Mouse (Mus musculus): ENCODE data around the gene Crlf3. TPM values are rescaled to one million over a fixed set of nuclear protein-coding genes. Genes with fewer than 3 reads are reported as not detected.
"Not testable (repeated sequence)": the region's sequence is repeated elsewhere in the genome, so short reads cannot be mapped to it uniquely, and the experiment has no call there.

Crlf3 gene
- polyA plus RNA-seq, 1 experiment from 2014 or later, result 30.4 TPM

DNA sequence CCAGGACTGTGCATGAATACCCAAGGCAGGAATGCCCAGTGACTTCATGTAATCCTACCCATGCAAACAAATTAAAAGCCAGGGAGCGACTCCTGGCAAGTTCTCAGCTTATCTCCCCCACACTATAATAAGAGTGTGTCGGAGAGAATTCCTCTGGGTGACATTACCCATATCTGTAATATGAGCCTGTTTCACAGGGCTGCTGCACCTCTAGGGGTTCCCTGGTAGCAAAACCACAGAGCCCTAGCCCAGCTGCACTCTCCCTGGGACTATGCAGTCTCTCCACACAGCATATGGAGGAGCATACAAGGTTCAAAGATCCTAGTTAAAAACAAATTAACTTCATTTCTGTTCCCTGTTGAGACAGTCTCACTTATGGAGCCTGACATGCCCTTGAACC is 30.7 kb downstream of the Crlf3 start:
- Histone ChIP-seq H3K4me3 (ENCODE audit: low read depth, low read length) (no peak overlapping the region), H3K4me2 (no peak overlapping the region), H3K4me1 (ENCODE audit: control insufficient read depth, insufficient read depth, low read length) (no peaks in the 10 kb centered on the region), H3K27me3 (ENCODE audit: control insufficient read depth, insufficient read depth, low read length) (no peaks in the 10 kb centered on the region), H3K9ac (ENCODE audit: low read length) (no peak overlapping the region), H3K27ac (ENCODE audit: low read depth, low read length) (no peak overlapping the region), H3K36me3 (ENCODE audit: control insufficient read depth, insufficient read depth, low read length) (no peaks in the 10 kb centered on the region), H3K9me3 (ENCODE audit: control insufficient read depth, low read length) (no peaks in the 10 kb centered on the region)
- 67% methylated on average over 2 of the region's 2 CpGs for WGBS
- ATAC-seq (ENCODE audit: low FRiP score) (no peak), DNase-seq (ENCODE audit: low spot score, missing footprints) (no peak)

GRCm38 (mm10) chr11:80046856-80047255 is 33.9 kb downstream of the Crlf3 start:
- H3K4me2 ChIP-seq, result no peak overlapping the region
- H3K9ac ChIP-seq (ENCODE audit: low read length), result no peak overlapping the region
- no peaks in the 10 kb centered on the region for H3K9me3 ChIP-seq (ENCODE audit: control insufficient read depth, low read length)

DNA sequence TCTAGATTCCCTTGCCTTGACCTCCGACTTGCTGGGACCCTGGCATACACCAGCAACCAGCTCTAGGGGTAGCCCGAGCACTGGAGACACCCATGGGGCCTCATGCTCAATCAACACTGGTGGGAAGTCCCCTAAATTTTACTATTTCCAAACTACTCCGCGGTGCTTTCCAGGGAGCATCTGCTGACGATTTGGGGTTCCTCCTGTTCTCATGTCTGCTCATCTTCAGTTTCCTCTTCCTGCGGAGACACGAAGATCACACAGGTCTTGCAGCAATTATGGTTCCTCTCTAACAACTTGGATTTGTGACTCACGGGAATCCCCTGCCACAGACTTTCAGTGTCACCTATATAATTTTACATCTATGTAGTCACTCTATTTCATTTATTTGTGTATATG is 37.4 kb downstream of the Crlf3 start:
- no peaks in the 10 kb centered on the region for H3K4me1 ChIP-seq (ENCODE audit: control insufficient read depth, insufficient read depth, low read length)
- no peak for ATAC-seq (ENCODE audit: low FRiP score)
- no peak overlapping the region for H3K4me2 ChIP-seq
- H3K9me3 ChIP-seq (ENCODE audit: control insufficient read depth, low read length), result no peaks in the 10 kb centered on the region
- no peaks in the 10 kb centered on the region for H3K27me3 ChIP-seq (ENCODE audit: control insufficient read depth, insufficient read depth, low read length)
- no peak for DNase-seq (ENCODE audit: low spot score, missing footprints)
- H3K36me3 ChIP-seq (ENCODE audit: control insufficient read depth, insufficient read depth, low read length), result no peaks in the 10 kb centered on the region
- H3K4me3 ChIP-seq (ENCODE audit: low read depth, low read length), result no peak overlapping the region
- no peak overlapping the region for H3K27ac ChIP-seq (ENCODE audit: low read depth, low read length)
- H3K9ac ChIP-seq (ENCODE audit: low read length), result no peak overlapping the region
- WGBS, result 91% methylated on average over 8 of the region's 8 CpGs

More at GRCm38 (mm10) chr11:80046856-80047255, 33.9 kb downstream of the Crlf3 start:
- no peak for DNase-seq (ENCODE audit: low spot score, missing footprints)
- Histone ChIP-seq H3K4me1 (ENCODE audit: control insufficient read depth, insufficient read depth, low read length) (no peaks in the 10 kb centered on the region), H3K27me3 (ENCODE audit: control insufficient read depth, insufficient read depth, low read length) (no peaks in the 10 kb centered on the region), H3K4me3 (ENCODE audit: low read depth, low read length) (no peak overlapping the region), H3K36me3 (ENCODE audit: control insufficient read depth, insufficient read depth, low read length) (no peaks in the 10 kb centered on the region), H3K27ac (ENCODE audit: low read depth, low read length) (no peak overlapping the region)
- ATAC-seq (ENCODE audit: low FRiP score), result no peak
- 87% methylated on average over 7 of the region's 7 CpGs for WGBS

DNA sequence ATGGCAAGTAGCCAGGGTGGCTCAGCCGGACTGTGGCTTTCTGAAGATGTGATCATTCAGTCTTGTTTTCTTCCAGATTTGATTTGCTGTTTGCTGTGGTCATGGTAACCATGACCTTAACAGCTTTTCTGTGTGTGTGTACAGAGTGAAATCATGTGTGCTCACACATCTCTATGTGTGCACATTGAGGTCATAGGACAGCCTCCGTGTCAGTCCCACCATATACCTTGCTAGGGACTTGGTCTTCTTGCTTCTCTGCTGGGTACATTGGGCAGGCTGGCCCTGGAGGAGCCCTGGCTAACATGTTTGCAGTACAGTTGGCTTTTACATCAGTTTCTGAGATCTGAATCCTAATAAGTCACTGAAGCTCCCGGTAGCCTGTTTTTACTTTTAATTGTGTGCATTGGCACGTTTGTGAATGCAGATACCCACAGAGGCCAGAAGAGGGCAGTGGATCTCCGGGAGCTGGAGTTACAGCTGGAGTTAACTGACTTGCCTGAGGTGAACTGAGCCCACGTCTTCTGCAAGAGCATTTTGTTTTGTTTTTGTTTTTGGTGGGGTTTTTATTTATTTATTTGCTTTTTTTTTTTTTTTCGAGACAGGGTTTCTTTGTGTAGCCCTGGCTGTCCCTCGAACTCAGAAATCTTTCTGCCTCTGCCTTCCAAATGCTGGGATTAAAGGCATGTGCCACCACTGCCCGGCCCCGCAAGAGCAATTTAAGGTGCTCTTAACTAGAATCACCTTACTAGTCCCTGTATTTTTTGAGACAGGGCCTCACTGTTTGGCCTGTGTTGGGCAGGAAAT is 38.0 kb downstream of the Crlf3 start:
- 58% methylated on average over 10 of the region's 10 CpGs for WGBS
- H3K4me1 ChIP-seq (ENCODE audit: control insufficient read depth, insufficient read depth, low read length), result no peaks in the 10 kb centered on the region
- DNase-seq (ENCODE audit: low spot score, missing footprints), result no peak

GRCm38 (mm10) chr11:80037495-80037894 is 43.3 kb downstream of the Crlf3 start:
- Histone ChIP-seq H3K36me3 (ENCODE audit: control insufficient read depth, insufficient read depth, low read length) (peaks cover 6% of the 10 kb centered on the region; the same call in 1 of the 2 replicates), H3K27me3 (ENCODE audit: control insufficient read depth, insufficient read depth, low read length) (no peaks in the 10 kb centered on the region), H3K9me3 (ENCODE audit: control insufficient read depth, low read length) (no peaks in the 10 kb centered on the region), H3K27ac (ENCODE audit: low read depth, low read length) (no peak overlapping the region), H3K4me3 (ENCODE audit: low read depth, low read length) (no peak overlapping the region), H3K9ac (ENCODE audit: low read length) (no peak overlapping the region), H3K4me1 (ENCODE audit: control insufficient read depth, insufficient read depth, low read length) (no peaks in the 10 kb centered on the region), H3K4me2 (no peak overlapping the region)
- ATAC-seq (ENCODE audit: low FRiP score), result no peak
- WGBS, result 85% methylated on average over 8 of the region's 8 CpGs
- DNase-seq (ENCODE audit: low spot score, missing footprints), result no peak

More for the DNA sequence above, 38.0 kb downstream of the Crlf3 start:
- Histone ChIP-seq H3K9ac (ENCODE audit: low read length) (no peak overlapping the region), H3K27me3 (ENCODE audit: control insufficient read depth, insufficient read depth, low read length) (no peaks in the 10 kb centered on the region), H3K4me3 (ENCODE audit: low read depth, low read length) (no peak overlapping the region), H3K9me3 (ENCODE audit: control insufficient read depth, low read length) (no peaks in the 10 kb centered on the region), H3K36me3 (ENCODE audit: control insufficient read depth, insufficient read depth, low read length) (no peaks in the 10 kb centered on the region), H3K4me2 (no peak overlapping the region), H3K27ac (ENCODE audit: low read depth, low read length) (no peak overlapping the region)
- no peak for ATAC-seq (ENCODE audit: low FRiP score)

- WGBS, result 92% methylated on average over 4 of the region's 4 CpGs
- H3K27me3 ChIP-seq (ENCODE audit: control insufficient read depth, insufficient read depth, low read length), result no peaks in the 10 kb centered on the region
- no peaks in the 10 kb centered on the region for H3K4me1 ChIP-seq (ENCODE audit: control insufficient read depth, insufficient read depth, low read length)
- DNase-seq (ENCODE audit: low spot score, missing footprints), result no peak
- peaks cover 22% of the 10 kb centered on the region for H3K36me3 ChIP-seq (ENCODE audit: control insufficient read depth, insufficient read depth, low read length)
- no peaks in the 10 kb centered on the region for H3K9me3 ChIP-seq (ENCODE audit: control insufficient read depth, low read length)
- no peak overlapping the region for H3K27ac ChIP-seq (ENCODE audit: low read depth, low read length)
- no peak overlapping the region for H3K4me3 ChIP-seq (ENCODE audit: low read depth, low read length)
- no peak overlapping the region for H3K4me2 ChIP-seq
- no peak overlapping the region for H3K9ac ChIP-seq (ENCODE audit: low read length)
- ATAC-seq (ENCODE audit: low FRiP score), result no peak
Measured at GRCm38 (mm10) chr11:80021306-80021705, 59.5 kb downstream of the Crlf3 start.

DNA sequence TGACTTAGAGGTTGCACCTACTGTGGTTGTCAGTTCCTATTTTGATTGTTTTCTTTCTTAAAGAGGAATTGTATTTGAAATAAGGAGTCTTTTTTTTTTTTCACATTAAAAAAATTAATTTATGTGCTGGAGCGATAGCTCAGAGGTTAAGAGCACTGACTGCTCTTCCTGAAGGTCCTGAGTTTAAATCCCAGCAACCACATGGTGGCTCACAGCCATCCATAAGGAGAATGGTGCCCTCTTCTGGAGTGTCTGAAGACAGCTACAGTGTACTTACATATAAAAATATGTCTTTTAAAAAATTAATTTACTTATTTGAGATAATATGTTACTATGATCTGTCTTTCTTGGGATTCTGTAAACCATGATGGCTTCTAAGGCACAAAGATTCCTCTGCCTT is 61.0 kb downstream of the Crlf3 start:
- DNase-seq (ENCODE audit: low spot score, missing footprints) (no peak), ATAC-seq (ENCODE audit: low FRiP score) (no peak)
- H3K4me1 ChIP-seq (ENCODE audit: control insufficient read depth, insufficient read depth, low read length), result no peaks in the 10 kb centered on the region
- no peak overlapping the region for H3K9ac ChIP-seq (ENCODE audit: low read length)
- H3K27me3 ChIP-seq (ENCODE audit: control insufficient read depth, insufficient read depth, low read length), result no peaks in the 10 kb centered on the region
- 97% methylated on average over 1 of the region's 1 CpGs for WGBS
- no peak overlapping the region for H3K4me3 ChIP-seq (ENCODE audit: low read depth, low read length)
- peaks cover 21% of the 10 kb centered on the region for H3K36me3 ChIP-seq (ENCODE audit: control insufficient read depth, insufficient read depth, low read length)
- no peak overlapping the region for H3K27ac ChIP-seq (ENCODE audit: low read depth, low read length)
- H3K4me2 ChIP-seq, result no peak overlapping the region
- H3K9me3 ChIP-seq (ENCODE audit: control insufficient read depth, low read length), result no peaks in the 10 kb centered on the region

- not testable (repeated sequence) for DNase-seq (ENCODE audit: low spot score, missing footprints); H3K27ac ChIP-seq (ENCODE audit: low read depth, low read length); H3K9me3 ChIP-seq (ENCODE audit: control insufficient read depth, low read length); H3K4me1 ChIP-seq (ENCODE audit: control insufficient read depth, insufficient read depth, low read length); H3K9ac ChIP-seq (ENCODE audit: low read length); H3K4me2 ChIP-seq; ATAC-seq (ENCODE audit: low FRiP score); H3K27me3 ChIP-seq (ENCODE audit: control insufficient read depth, insufficient read depth, low read length); H3K4me3 ChIP-seq (ENCODE audit: low read depth, low read length)
- H3K36me3 ChIP-seq (ENCODE audit: control insufficient read depth, insufficient read depth, low read length), result peaks cover 26% of the 10 kb centered on the region; the same call in 1 of the 2 replicates
- 100% methylated on average over 3 of the region's 5 CpGs for WGBS
Measured at GRCm38 (mm10) chr11:80016533-80016932, 64.3 kb downstream of the Crlf3 start.

Data from midbrain, embryonic 11.5 days (tissue).